Mouse (Mus musculus): ENCODE results near the gene Bcan.
A peak's percentile ranks its signal among the peaks of the same experiment; 100 is the strongest.

- no peak for TF ChIP-seq TCF12 (IDR thresholded peaks at IDR 0.05; ENCODE audit: insufficient read depth, poor library complexity, severe bottlenecking)
- TF ChIP-seq POLR2A (IDR thresholded peaks at IDR 0.05; ENCODE audit: insufficient read length, low read depth), result peak; percentile 63
- peak in 1 of 3 experiments; percentile 5 for TF ChIP-seq MYOG (IDR thresholded peaks at IDR 0.05; ENCODE audit: control insufficient read depth in 1 of 3, insufficient read depth in 1 of 3, insufficient read length in 2 of 3, low read depth in 2 of 3)
- no peak for TF ChIP-seq E2F4 (IDR thresholded peaks at IDR 0.05; ENCODE audit: insufficient read depth)
- peak; percentile 77 for TF ChIP-seq POLR2AphosphoS2 (IDR thresholded peaks at IDR 0.05; ENCODE audit: insufficient read length, low read depth)
- no peak for TF ChIP-seq MYOD1 (IDR thresholded peaks at IDR 0.05; ENCODE audit: control insufficient read depth in 1 of 3, insufficient read length in 2 of 3, low read depth in 2 of 3)
These were observed 42.8 kb upstream of the Bcan start, which contains the start of gene Gpatch4 for GRCm38 (mm10) chr3:88042661-88043421.
